Mouse (Mus musculus) retina, postnatal 7 days (tissue): ENCODE results near the gene Rpsa.

Experiments
- DNase-seq: peaks from one replicate; pipeline ENCODE4 v3.0.0-alpha.2; 2012; ENCODE audit warnings: low read depth, low spot score

Rpsa gene

DNA sequence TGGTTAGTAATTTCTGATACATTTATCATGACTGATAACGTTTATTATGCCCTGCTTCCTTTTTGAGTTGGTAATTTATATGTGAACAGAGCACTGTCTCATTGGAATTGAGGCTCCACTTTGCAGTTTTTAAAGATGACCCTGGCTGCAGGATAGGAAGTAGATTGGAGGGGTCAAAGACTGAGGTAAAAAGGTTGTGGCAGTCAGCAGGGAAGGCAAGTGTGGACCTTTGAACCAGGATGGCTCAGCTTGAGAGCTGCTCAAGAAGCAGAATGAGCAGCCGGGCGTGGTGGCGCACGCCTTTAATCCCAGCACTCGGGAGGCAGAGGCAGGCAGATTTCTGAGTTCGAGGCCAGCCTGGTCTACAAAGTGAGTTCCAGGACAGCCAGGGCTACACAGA is 14.0 kb upstream of the Rpsa start:
- no peak for DNase-seq

DNA sequence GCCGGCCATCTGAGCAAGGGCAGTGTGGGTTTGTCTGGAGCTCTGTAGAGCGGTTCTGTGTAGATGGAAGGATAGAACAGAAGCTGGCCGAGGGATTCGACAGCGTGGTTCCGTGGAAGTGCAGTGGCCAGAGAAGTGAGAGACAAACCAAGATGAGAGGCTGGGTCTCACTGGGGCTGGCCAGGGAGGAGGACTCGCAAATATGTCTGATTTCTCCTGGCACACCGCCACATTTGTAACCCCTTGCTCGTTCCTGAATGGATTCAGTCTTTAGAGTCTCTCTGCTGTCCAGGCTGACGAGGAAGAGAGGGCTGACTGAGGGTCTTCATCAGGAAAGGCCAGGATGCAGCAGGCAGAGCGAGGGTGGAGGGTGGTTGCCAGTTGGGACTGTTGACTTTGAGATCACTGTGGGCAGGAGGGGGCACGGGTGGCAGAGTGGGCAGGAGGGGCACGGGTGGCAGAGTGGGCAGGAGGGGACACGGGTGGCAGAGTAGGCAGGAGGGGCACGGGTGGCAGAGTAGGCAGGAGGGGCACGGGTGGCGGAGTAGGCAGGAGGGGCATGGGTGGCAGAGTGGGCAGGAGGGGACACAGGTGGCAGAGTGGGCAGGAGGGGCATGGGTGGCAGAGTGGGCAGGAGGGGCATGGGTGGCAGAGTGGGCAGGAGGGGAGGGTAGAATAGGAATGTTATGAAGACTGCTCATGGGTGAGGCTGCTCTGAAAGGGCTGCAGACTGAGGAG is 13.3 kb upstream of the Rpsa start:
- no peak for DNase-seq

DNA sequence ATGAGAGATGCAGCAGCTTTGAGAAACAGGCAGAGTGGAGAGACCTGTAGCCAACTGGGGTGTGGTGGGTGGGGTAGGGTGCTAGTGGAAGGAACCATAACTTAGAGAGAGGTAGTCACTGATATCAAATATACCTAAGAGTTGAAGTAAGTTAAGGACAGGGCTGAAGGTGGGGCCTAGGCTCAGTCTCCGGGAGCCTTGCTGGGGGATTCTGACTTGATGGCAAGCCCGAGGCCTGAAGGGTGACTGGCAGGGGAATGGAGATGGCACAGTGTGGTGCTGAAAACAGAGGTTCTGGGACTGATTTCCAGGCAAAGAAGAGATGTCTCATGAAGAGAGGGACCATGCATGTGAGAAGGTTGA is 12.7 kb upstream of the Rpsa start:
- DNase-seq, result no peak

DNA sequence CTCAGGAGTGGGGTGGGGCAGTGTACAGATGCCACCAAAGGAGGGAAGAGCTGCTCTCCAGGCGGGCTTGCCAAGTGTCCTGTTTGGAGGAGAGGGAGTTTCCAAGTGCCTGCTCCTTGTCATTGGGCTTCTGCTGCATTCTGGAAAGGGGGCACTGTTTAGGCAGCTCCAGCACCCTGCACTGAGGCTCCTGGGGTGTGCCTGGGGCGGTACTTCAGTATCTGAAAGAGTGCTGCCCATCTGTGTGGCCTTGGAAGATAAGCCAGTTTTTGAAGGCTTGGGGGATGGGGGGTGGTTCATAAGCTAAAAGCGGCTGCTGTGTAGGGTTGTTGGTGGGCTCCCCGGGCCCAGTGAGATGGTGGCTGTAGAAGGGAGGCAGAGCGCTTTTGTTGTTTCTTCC is 11.9 kb upstream of the Rpsa start:
- no peak for DNase-seq

DNA sequence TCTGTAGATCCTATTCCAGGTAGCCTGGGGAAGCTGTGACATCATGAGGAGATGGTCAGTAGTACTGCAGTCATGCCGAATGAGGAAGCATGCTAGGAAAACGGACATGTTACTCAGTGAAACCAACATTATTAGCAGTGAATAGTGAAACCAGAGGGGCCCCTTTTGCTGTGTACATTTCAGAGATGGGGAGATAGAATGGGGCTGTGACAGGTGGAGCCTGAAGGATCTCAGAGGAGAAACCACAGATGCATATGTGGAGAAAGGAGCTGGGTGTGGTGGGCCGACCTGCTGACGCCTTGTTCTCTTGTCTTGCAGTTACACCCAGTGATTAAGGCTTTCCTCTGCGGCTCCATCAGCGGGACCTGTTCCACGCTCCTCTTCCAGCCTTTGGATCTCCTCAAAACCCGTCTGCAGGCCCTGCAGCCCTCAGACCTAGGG is 11.3 kb upstream of the Rpsa start:
- no peak for DNase-seq

DNA sequence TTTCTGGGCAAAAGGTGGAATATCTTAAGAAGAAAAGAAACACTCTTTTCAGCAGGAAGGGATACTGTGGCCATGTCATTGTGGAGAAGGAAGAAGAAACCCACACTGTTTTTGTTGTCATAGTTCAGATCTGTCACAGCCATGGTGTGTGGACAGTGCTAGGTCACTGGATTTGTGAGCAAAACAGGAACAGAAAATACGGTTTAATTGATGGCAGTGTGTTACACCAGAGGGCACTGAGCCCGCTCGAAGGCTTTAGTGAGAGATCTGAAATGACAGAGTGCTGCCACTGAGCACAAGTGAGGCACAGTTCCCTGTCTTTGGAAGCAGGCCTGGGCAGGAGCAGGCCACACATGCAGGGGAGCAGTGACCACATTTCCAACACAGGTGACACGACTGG is 9.3 kb upstream of the Rpsa start:
- no peak for DNase-seq

DNA sequence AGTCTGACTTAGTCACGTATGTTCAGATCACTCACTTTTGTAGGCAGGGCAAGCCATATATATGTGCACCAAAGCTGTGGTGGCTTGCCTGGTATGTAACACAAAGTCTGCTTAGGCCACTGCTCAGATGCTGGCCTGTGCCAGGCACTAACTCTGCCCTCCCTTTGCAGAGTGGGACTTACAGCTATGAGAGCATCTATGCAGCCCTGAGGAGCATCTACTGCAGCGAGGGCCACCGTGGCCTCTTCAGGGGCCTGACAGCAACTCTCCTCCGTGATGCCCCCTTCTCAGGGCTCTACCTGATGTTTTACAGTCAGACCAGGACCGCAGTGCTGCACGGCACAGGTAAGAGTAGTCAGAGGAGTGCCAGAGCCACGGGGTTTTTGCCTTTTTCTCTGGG is 7.0 kb upstream of the Rpsa start:
- no peak for DNase-seq

DNA sequence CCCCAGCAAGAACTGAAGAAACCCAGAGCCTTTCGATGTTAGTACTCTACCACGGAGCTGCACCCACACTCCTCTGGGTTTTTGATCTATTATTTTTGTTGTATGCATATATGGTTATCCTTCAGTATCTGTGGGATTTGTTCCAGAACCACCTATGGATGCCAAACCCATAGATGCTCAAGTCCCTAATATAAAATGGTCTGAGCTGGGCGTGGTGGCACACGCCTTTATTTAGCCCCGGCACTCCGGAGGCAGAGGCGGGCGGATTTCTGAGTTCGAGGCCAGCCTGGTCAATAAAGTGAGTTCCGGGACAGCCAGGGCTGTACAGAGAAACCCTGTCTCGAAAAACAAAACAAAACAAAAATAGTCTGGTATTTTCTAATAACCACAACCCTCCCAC is 621 bp upstream of the Rpsa start:
- no peak for DNase-seq

DNA sequence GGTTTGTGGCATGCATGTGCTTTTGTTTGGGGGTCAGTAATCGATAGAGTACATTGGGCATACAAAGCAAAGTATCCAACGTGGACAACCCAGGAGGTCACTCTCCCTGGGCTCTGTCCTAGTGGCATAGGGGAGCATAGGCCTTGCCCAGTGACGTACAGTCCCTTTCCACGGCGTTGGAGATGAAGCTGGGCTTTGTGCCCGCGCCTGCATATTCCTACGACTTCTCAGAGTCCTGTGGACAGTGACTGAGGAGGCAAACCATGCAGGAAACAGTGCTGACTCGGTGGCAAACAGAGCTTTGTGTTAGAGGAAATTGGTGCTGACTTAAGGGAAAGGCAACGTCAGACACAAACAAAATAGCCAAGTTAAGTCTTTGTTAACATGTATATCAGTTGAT is 1.8 kb downstream of the Rpsa start:
- DNase-seq, result no peak

DNA sequence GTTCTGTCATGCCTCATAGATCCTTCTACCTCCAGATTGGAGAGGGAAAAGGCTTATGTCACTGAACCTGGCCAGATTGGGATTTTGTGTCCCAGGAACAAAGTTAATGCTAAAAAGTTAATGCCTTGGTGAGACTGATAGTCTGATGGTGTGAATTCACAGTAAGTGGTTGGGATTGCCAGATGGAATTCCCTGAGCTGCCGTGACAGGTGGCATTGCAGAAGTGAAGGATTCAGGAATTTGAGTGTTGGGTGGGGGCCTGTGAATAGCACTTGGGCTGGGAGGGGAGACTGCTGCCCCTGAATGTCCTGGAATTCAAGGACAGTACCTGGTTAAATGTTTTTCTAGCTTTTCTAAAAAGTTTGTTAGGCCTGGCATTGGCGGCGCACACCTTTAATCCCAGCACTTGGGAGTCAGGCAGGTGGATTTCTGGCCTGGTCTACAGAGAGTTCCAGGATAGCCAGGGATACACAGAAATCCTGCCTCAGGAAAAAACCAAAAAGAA is 4.3 kb downstream of the Rpsa start:
- no peak for DNase-seq

DNA sequence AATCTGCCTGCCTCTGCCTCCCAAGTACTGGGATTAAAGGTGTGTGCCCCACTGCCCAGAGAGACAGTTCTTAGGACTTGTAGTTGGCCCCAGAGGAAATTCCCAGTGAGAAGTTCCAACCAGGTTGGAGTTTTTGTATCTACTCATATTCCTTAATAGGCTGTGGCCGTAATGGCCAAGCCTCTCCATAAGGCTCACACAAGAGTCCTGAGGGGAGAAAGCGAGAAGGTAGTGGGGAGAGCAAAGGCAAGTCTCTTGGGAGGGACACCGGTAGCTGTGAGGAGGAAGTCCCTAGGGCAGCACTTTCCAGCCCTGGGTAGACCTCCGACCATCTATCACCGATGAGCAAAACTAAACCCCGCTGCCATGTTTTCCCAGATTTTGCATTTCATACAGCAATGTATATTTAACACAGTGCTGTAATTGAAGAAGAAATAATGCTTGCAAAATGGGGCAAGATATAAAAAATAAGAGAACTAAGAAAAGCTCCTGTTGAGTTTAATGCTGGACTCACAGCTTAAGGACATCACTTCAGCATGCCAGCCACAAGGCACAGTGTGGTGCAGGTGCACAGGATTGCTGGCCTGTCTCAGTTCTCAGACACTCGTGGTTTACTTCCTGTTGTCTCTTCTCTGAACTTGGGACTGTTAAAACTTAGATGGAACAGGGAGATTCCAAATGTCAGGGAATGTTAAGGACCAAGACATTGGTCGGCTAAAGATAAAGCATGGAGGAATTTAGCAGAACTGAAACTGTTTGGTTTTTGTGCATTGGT is 5.7 kb downstream of the Rpsa start:
- no peak for DNase-seq

DNA sequence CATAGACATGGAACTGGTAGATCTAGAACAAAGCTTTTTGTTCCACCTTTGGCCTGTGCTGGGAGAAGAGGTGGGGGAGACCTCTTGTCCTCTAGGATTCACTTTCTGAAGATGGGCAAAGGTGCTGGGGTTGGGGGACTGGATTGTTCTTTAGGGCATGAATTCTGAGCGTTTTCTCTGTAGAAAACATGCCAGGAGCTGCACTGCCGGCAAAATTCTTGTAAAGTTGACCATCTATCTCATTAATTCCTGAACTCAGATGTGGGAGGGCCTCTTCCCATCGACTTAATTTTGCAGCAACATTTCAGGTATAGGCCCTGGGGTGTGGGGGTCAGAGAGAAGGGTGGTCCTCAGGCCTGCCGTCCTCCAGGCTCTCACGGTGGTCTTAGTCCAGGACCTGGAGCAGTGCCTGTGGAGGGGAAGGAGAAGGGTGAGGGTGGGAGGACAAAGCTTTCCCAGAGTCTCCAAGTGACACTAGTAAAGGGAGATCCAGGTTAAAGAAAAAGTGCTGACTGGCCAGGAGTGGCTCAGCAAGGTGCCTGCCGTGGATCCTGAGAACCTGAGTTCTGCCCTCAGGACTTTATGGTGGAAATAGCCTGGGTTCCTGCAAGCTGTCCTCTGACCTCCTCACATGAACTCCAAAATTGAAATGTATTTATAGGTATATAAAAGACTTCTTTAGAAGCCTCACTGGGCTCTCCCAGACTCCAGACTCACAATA is 6.4 kb downstream of the Rpsa start:
- no peak for DNase-seq

DNA sequence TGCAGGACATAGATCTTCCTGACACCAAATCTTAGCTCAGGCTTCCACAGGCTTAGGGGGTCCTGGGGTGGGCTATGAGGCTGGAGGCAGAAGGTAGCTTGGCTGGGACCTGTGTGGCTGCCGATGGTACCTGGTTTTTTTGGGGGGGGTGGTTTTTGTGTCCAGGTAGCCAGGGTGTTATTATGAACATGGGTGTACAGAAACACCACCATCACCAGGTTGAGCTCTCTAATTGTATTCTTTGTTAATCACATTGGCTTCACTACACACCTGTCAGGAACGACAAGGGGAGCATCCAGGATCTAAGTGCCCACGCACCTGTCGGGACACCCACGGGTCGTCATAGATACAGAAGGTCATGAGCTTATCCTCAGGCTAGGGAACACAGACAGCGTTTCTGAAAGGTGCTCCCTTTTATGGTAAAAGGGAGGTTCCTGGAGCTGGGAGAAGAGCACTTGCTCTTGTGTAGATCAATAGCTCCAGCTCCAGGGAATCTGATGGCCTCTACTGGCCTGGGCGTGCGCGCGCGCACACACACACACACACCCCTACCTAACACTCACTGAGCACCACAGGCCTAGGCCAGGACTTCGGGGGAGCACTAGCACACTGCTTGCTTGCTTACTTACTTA is 7.2 kb downstream of the Rpsa start:
- DNase-seq, result no peak

DNA sequence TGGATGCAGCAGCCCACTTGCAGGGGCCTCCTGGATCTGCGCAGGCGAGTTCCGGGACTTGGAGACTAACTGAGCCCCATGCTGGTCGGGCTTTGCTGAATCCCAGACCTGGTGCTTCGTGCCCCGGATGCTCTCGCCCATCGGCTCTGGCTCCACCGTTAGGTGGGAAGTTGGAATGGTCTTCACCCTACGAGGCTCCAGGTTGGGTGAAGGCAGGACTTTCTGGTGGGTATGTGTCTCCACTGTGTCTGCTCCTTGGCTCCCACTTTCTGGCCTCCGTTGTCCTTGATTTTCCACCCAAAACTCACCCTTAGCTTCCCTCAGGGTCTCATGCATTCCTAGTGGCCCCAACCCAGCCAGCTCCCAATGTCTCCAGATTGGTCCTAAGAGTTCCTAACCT is 8.0 kb downstream of the Rpsa start:
- DNase-seq, result no peak

DNA sequence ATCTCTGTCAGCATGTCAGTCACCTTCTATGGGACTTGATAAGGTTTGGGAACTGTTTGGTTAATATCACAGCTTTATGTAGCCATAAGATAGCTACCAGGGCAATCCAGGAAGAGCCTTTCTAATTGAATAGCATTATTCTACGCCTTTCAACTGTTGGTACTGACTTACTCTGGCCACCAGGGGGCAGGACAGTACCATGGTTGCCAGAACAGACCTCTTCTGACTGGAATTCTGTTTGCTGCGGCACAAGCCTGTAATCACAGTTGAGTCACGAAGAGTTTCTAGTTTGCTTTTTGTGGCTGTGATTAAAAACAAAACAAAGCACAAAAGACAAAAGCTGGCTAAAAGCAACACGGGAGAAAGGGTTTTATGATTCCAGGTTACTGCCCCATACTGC is 13.2 kb downstream of the Rpsa start:
- DNase-seq, result peak; percentile 70

DNA sequence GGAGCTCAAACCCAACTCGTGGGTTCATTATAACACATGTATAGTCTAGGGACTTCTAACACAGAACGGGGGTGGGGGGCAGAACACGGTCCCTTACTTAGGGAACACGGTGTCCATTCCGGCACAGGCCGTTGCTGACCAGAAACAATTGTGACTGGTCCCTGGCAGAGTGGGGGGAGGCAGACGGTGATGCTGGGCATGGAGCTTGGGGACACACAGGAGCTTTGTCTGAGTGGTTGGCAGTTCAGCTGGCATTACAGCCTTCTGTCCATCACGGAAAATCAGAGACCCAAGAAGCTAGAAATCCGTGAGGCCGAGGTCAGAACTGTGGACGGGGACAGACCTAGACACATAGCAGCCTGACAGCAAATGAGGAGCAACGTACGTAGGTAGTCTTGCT is 17.0 kb downstream of the Rpsa start:
- no peak for DNase-seq

DNA sequence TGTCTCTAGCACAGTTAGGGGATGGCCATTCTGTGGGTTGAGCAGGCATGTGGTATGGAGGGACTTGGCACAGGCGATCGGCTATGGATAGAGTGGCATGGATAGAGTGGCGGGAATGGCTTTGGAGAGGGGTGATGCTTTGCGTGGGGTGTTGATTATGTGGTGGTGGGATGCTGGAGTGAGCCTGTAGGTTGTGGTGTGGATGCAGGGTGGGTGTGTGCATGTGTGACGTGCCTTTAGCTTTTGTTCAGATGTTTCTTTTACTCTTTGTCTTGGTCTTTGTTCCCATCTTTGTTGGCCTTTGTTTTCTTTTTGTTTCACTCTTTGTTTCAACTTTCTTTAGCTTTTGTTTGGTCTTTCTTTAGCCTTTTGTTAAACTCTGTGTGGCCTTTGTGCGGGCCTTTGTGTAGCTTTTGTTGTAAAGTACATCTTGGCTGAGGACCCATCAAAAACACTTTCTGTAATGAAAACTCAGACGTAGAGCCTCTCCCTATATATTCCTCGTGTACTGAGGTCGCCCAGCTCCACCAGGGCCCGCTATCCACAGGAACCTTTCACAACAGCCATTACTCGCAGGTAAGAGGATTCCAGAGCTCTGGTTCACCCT is 21.8 kb downstream of the Rpsa start, which contains the start of gene Mobp:
Mobp (plus strand) TSS at position 486 of the 607 bp plus-strand sequence.
- DNase-seq, result no peak

DNA sequence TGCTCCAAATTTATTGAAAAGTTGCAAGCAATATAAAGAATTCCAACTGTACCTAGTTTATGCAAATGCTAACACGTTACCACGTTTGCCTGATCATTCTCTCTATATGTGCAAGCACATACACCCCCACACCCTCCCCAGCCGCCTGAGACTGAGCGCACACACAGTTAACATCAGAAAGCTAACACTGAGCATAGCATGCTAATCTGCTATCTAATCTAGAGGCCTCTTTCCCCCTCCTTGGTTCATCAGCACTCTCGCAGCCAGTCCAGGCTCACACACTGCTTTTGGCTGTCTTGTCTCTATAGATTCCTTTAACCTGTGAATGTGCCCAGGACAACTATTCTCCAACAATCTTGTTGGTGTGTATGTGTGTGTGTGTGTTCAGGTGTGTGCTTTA is 23.7 kb downstream of the Rpsa start:
- no peak for DNase-seq

DNA sequence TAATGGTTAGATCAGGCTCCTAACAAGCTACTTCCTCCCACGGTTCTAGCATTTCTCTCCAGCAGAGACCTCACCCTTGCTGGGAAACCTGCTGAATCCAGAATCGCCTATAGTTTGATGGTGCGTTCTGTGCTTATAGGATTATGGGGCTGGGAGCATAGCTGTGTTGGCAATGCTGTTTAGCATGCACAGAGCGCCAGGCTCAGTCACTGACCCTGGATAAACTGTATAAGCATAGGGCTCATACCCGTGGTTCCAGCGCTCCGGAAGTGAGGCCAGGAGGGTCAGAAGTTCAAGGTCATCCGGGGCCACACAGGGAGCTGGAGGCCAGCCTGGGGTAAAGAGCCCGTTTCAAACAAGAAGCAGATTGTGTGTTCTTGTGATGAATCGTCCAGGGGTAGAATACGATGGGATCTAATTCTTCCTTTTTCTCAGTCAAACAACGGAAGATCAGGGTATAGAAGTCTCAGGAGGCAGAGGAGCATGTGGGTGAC is 24.5 kb downstream of the Rpsa start:
- no peak for DNase-seq

DNA sequence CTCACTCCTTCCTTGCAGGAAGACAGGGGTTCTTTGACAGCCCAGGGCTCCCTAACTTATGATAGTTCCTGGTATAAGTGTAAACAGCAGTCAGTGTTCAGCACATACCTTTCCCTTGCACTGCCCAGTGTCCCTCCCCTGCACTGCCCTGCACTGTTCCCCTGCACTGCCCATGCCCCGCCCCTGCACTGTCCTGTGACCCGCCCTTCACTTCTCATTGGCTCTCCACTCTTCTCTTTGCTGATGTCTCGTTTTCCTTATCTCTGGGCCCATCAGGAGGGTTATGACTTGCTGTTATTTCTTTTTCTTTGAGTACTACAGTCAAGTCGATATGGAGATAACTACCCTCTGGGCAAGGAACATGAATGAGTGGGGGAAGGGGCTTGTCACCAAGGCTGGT is 30.6 kb downstream of the Rpsa start:
- no peak for DNase-seq

DNA sequence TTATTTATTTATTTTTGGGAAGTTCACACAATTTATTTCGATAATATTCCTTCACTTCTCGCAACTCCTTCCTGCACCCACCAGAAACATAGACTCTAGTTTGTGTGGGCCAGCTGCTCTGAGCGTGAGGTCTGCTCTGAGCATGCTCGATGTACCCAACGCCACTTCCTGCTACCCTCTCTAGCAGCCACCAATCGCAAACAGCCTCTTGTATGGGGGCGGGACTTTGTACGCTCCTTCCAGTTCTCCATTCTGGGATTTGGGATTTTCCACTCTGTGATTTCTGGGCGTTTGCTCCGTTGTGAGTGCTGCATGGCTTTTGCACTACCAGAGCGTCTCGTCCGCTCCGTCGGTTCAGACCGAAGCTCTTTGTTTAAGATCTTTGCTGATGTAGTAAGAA is 36.4 kb downstream of the Rpsa start:
- no peak for DNase-seq
